Mouse (Mus musculus): Measurements from ENCODE around the gene Papola.

Gene Papola

DNA sequence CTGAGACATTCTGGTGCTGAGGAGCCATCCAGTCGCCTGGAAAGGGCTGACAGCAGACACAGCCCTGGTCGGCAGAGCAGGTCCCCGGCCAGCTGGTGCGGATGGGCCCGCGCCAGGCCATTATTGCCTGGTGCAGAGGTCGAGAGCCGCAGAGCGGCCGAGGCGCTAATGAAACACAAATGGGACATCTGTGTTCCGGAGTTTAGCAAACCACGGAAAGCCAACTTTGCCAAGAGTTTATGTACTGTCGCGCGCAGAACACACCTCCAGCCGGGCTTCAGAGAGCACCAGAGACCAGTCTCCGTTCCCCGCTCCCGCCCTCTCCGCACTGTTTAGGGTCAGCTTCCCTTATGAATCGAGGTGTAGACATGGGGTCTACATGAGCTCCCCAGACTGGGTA, 78.1 kb downstream of the Papola start:
- no peak for DNase-seq (ENCODE audit: low spot score in 2 of 2)

DNA sequence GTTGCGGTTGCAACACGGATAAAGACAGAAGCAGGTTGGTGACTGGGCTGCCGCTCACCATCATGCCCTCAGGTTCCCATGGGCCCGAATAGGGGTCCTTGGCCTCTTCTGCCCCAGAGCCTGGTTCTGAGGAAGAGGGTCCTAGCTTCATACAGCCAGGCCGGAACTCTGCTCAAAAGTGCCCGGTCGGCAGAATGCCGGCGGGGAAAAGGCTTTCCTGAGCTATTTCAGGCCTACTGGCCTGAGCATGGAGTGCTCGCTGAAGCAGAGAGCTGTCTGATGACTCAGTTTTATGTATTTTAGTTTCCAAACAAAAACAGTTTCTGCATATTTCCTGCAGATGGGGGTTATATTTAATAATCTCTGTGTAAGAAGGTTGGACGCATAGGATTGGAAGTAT, 78.9 kb downstream of the Papola start:
- DNase-seq (ENCODE audit: low spot score in 2 of 2): no peak

DNA sequence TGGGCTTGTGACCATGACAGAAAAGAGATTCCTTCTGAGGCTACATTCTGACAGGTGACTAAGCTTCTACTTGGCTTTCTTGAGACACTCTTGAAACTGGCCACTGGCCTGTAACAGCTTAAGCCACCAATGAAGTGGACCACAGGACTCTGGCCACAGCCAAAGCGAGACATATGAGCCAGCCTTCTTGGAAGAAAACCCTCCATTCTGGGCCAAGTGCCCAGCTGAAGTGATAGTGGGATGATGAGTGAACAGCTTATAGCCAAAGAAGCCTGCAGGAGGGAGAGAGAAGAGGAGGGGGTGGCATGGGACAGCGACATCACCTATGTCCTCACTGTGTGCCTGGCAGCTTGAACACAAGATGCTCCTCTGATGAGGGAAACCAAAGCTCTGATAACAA, 83.2 kb downstream of the Papola start:
- no peak for DNase-seq (ENCODE audit: low spot score in 2 of 2)

DNA sequence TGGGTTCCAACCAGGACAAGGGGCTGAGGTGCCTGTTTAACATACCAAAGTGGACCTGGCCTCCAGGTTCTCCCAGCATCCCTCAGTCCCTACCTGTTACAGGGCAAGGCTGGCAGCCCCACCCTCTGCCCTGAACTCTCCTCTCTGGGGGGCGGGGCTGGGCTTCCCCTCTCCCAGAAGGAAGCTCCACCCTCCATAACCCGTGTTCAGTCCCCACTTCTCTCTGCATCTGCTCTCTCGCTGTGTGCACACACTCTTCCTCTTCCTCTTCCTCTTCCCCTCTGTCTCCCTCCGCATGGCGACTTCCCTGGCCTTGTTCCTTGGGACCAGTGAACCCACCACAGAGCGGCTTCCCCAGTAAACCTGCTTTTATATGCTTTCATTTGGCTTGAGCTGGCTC, 84.7 kb downstream of the Papola start:
- no peak for DNase-seq (ENCODE audit: low spot score in 2 of 2)

DNA sequence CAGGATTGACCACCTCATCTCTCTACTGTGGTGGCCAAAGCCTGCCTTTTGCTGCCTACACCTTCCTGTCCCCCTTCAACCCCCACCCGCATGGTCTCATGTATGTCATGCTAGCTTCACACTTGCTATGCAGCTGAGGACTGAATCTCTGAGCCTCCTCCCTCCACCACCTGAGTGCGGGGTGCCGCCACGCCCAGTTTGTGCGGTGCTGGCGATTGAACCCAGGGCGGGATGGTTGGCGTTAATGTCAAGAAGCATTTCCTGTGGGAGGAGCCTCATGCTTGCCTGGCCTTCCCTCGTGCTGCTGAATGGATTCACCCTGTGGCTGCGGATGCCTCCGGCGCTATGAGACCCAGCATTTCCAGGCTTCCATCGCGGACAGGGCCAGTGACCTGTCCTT, 85.2 kb downstream of the Papola start:
- no peak for DNase-seq (ENCODE audit: low spot score in 2 of 2)

DNA sequence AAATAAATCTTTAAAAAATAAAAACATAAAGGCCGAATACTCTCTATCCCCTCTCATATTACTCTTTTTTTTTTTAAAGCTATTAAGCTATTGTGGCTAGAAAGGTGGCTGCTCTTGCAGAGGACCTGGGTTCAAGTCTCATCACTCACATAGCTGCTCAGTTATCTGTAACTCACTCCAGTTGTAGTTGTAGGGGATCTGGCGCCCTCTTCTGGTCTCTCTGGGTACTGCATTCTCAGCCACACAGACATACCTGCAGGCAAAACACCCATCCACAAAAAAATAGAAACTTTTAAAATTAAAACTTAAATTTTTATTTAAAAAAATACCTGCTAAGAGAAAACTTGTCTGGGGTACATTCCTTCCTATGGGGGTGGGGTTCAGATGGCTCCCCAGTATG, 88.8 kb downstream of the Papola start:
- DNase-seq (ENCODE audit: low spot score in 2 of 2): peak; percentile 46 to 73

DNA sequence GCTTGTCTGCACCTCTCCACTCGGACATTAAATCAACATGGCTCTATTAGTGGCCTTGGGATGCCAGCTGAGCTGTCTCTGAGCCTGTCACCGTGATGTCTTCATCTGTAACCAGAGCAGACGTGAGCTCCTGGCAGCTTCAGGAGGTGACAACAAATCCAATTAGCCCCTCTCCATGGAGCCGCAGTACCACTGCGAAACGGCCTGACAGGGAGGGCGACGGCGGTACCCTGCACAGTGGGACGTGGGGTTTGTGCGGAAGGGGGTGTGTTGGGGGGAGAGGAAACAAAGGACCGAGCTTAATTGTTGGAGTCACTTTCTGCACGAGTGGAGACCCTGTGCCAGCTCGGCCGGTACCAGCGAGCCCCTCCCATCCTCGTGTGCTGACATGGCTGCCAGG, 90.6 kb downstream of the Papola start:
- no peak for DNase-seq (ENCODE audit: low spot score in 2 of 2)

DNA sequence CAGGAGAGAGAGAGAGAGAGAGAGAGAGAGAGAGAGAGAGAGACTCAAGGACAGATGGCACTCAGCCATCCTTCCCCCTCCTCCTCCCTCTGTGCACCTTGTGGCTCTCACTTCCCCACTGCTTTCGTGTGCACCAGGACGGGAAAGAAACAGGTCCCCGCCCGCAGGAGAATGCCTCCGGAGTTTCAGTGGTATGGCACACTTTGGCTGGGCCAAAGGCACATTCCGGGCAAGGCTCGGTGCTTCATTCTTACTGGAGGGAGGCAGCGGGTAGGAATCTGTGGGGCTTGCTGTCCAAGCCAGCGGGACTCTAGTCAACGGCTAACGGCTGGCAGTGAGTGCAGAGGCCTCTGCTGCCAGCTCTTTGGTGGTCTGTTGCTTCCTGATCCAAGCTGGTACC, 92.0 kb downstream of the Papola start:
- no peak for DNase-seq (ENCODE audit: low spot score in 2 of 2)

DNA sequence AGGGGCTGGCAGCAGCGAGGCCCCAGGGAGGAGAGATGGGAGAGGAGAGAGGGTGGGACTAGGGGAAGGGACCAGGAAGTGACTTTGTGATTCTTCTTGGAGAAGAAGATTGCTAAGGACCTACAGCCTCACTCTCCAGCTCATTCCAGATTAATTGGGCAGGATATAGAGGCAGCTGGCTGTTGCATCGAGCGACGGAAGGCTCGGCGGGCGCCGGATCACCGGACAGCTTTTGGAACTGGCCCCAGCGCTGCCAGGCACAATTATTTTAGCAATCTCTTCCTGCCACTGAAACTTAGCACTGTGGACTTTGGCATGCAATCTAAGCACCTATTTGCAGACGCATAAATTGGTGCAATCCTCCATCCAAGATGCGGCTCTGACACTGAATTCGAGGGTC, 92.4 kb downstream of the Papola start:
- no peak for DNase-seq (ENCODE audit: low spot score in 2 of 2)

DNA sequence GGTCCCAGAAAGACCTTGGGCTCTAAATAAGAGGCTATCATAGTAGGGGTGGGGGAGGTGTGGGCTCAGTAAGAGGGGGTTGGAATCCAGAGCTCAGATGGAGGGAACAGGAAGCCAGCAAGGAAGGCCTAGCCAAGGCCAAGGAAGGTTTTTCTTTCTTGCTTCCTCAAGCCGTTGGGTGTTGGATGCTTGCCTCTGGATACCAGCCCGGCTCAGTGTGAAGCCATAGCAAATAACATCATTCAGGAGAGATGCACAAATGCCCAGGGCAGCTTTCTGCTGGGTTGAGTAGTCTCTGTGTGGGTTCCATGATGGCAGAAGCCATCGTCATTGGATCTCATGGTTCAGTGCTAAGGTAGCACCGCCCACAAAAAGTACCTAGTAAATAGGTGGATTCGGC, 94.3 kb downstream of the Papola start:
- no peak for DNase-seq (ENCODE audit: low spot score in 2 of 2)

DNA sequence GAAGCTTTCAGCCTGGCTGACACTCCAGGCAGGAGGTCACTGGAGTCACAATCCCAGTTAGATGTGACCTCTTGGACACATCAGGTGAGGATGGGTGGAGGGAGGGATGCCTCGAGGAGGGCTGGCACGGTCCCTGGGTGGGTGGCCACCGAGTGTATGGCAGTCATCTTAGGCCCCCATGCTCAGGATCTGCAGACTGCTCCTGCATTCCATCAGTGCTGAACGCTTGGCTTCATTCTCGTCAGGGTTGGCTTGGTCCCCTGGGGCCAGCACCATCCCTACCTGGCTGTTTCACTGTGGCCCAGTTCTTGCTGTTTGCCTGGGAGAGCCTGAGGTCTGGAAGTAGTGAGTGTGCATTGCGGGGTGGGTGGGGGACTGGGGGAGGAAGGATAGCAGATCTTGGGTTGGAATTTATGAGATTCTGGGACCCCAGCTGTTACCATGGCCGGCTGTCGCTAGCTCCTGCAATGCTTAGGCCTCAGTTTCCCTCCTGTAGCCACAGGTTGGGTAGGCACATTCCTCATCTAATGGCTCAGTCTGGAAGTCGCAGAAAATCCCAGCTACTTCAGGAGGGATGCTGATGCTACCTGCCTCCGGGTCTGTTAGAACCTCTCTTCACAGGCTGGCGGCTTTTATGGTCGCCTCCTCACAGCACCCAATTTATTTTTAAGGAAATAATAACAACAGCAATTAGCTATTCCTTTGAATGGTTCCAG, 99.5 kb downstream of the Papola start:
- DNase-seq (ENCODE audit: low spot score in 2 of 2): no peak

DNA sequence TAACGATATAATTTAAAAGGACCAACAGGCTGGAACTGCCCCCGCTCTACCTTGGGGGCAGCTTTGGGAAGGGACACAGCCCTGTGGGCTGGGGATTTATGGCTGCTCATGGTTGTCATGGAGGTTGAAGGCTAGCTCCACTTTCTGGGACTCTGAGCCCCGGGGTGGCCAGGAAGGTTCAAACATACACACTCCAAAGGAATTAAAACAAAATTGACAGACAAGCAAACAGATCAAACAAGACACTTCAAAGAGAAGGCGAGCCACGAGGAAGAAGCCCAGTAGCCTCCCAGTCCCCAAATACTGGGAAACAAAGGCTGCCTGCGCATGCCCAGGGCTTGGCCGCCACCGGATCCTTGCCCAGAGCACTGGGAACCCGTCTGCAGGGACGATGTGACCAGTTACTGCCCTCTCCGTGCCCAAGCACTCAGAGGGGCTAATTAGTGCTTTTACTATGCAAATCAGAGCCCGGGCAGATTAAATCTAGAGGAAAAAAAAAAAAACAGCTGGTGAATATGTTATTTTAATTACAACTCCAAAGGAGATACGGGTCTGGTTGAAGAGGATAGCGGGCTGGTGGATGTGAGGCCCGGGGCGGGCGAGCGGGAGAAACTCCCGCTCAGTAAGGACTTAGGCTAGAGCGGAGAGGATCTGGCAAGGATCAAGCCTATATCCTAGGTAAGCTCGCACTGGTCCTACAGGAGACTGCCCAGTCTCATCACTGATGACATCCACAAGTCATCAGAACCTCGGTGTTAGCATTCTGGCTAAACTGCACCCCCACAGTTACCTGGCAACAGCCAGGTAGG, 100.2 kb downstream of the Papola start:
- no peak for DNase-seq (ENCODE audit: low spot score in 2 of 2)

All from spleen, postnatal 4 days (tissue).